Mouse (Mus musculus): ENCODE data around the gene Ift172. TPM values are rescaled to one million over a fixed set of nuclear protein-coding genes. Genes with fewer than 3 reads are reported as not detected.
"Not testable (repeated sequence)": the region's sequence is repeated elsewhere in the genome, so short reads cannot be mapped to it uniquely, and the experiment has no call there.

Gene Ift172
- polyA plus RNA-seq, 1 experiment from 2014 or later: 5.1 TPM

GRCm38 (mm10) chr5:31216554-31216953 is 74.4 kb downstream of the Ift172 start:
- H3K27ac ChIP-seq (ENCODE audit: low read length); H3K4me2 ChIP-seq (ENCODE audit: low read depth, low read length); ATAC-seq (ENCODE audit: low read depth); H3K4me3 ChIP-seq (ENCODE audit: low read depth, low read length); H3K27me3 ChIP-seq (ENCODE audit: control insufficient read depth, insufficient read depth, low read depth, low read length); H3K9ac ChIP-seq (ENCODE audit: low read depth, low read length); H3K36me3 ChIP-seq (ENCODE audit: control insufficient read depth, insufficient read depth); H3K9me3 ChIP-seq (replicated peaks; ENCODE audit: control insufficient read depth, low read length): not testable (repeated sequence)
- 72% methylated on average over 6 of the region's 6 CpGs for WGBS (ENCODE audit: insufficient replicate concordance)
- H3K4me1 ChIP-seq (ENCODE audit: control insufficient read depth, low read depth, low read length): peaks cover 30% of the 10 kb centered on the region

GRCm38 (mm10) chr5:31204421-31204820 is 86.5 kb downstream of the Ift172 start:
- no peak for ATAC-seq (ENCODE audit: low read depth)
- no peak overlapping the region for H3K9ac ChIP-seq (ENCODE audit: low read depth, low read length)
- no peak overlapping the region for H3K4me2 ChIP-seq (ENCODE audit: low read depth, low read length)
- H3K36me3 ChIP-seq (ENCODE audit: control insufficient read depth, insufficient read depth): peaks cover 50% of the 10 kb centered on the region
- H3K27ac ChIP-seq (ENCODE audit: low read length): no peak overlapping the region
- H3K4me1 ChIP-seq (ENCODE audit: control insufficient read depth, low read depth, low read length): peaks cover 11% of the 10 kb centered on the region
- no peaks in the 10 kb centered on the region for H3K27me3 ChIP-seq (ENCODE audit: control insufficient read depth, insufficient read depth, low read depth, low read length)
- H3K9me3 ChIP-seq (replicated peaks; ENCODE audit: control insufficient read depth, low read length): no peaks in the 10 kb centered on the region
- no peak overlapping the region for H3K4me3 ChIP-seq (ENCODE audit: low read depth, low read length)
- 85% methylated on average over 6 of the region's 6 CpGs for WGBS (ENCODE audit: insufficient replicate concordance)

- Histone ChIP-seq H3K36me3 (ENCODE audit: control insufficient read depth, insufficient read depth) (peaks cover 56% of the 10 kb centered on the region), H3K4me2 (ENCODE audit: low read depth, low read length) (no peak overlapping the region), H3K27ac (ENCODE audit: low read length) (no peak overlapping the region), H3K9me3 (replicated peaks; ENCODE audit: control insufficient read depth, low read length) (no peaks in the 10 kb centered on the region), H3K4me3 (ENCODE audit: low read depth, low read length) (no peak overlapping the region), H3K4me1 (ENCODE audit: control insufficient read depth, low read depth, low read length) (peaks cover 11% of the 10 kb centered on the region), H3K27me3 (ENCODE audit: control insufficient read depth, insufficient read depth, low read depth, low read length) (no peaks in the 10 kb centered on the region), H3K9ac (ENCODE audit: low read depth, low read length) (no peak overlapping the region)
- ATAC-seq (ENCODE audit: low read depth): no peak
- WGBS (ENCODE audit: insufficient replicate concordance): 89% methylated on average over 2 of the region's 2 CpGs
Observed at GRCm38 (mm10) chr5:31203866-31204265, 87.0 kb downstream of the Ift172 start.

Other genes with a start within 250 kb of the Ift172 start
- 63.8 and 67.9 TPM in 2 replicates for gene Atraid, start 242.8 kb downstream of the Ift172 start, polyA plus RNA-seq (2015; fragmentation: Nextera tagmentation; extraction: Ambion mirVana)
- 3.1 and 4.8 TPM in 2 replicates for gene Slc5a6, start 242.2 kb downstream of the Ift172 start, polyA plus RNA-seq (2015; fragmentation: Nextera tagmentation; extraction: Ambion mirVana)
- 13.0 and 14.2 TPM in 2 replicates for gene Cad, start 236.3 kb downstream of the Ift172 start, polyA plus RNA-seq (2015; fragmentation: Nextera tagmentation; extraction: Ambion mirVana)
- not detected in 2 replicates for gene Dnajc5g, start 184.8 kb downstream of the Ift172 start, polyA plus RNA-seq (2015; fragmentation: Nextera tagmentation; extraction: Ambion mirVana)
- gene Slc30a3, start 182.9 kb downstream of the Ift172 start, polyA plus RNA-seq (2015; fragmentation: Nextera tagmentation; extraction: Ambion mirVana): 0.39 and 0.48 TPM in 2 replicates
- 0.41 and 0.57 TPM in 2 replicates for gene Trim54, start 174.4 kb downstream of the Ift172 start, polyA plus RNA-seq (2015; fragmentation: Nextera tagmentation; extraction: Ambion mirVana)
- gene Ucn, start 152.3 kb downstream of the Ift172 start, polyA plus RNA-seq (2015; fragmentation: Nextera tagmentation; extraction: Ambion mirVana): not detected in 2 replicates
- gene Mpv17, start 136.9 kb downstream of the Ift172 start, polyA plus RNA-seq (2015; fragmentation: Nextera tagmentation; extraction: Ambion mirVana): 20.7 and 21.5 TPM in 2 replicates
- gene Gm29609, start 111.2 kb downstream of the Ift172 start, polyA plus RNA-seq (2015; fragmentation: Nextera tagmentation; extraction: Ambion mirVana): 0.33 and 0.74 TPM in 2 replicates
- 29.3 and 32.2 TPM in 2 replicates for gene Gtf3c2, start 111.0 kb downstream of the Ift172 start, polyA plus RNA-seq (2015; fragmentation: Nextera tagmentation; extraction: Ambion mirVana)
- 36.0 and 36.8 TPM in 2 replicates for gene Snx17, start 97.9 kb downstream of the Ift172 start, polyA plus RNA-seq (2015; fragmentation: Nextera tagmentation; extraction: Ambion mirVana)
- gene Eif2b4, start 97.7 kb downstream of the Ift172 start, polyA plus RNA-seq (2015; fragmentation: Nextera tagmentation; extraction: Ambion mirVana): 38.5 and 42.2 TPM in 2 replicates
- gene Zfp513, start 88.8 kb downstream of the Ift172 start, polyA plus RNA-seq (2015; fragmentation: Nextera tagmentation; extraction: Ambion mirVana): 1.8 and 2.6 TPM in 2 replicates
- gene Ppm1g, start 70.4 kb downstream of the Ift172 start, polyA plus RNA-seq (2015; fragmentation: Nextera tagmentation; extraction: Ambion mirVana): 90.8 and 97.8 TPM in 2 replicates
- 44.4 and 44.9 TPM in 2 replicates for gene Nrbp1, start 50.3 kb downstream of the Ift172 start, polyA plus RNA-seq (2015; fragmentation: Nextera tagmentation; extraction: Ambion mirVana)
- gene Gm9970, start 49.9 kb downstream of the Ift172 start, polyA plus RNA-seq (2015; fragmentation: Nextera tagmentation; extraction: Ambion mirVana): not detected in 2 replicates
- 4.8 and 4.9 TPM in 2 replicates for gene Krtcap3, start 39.4 kb downstream of the Ift172 start, polyA plus RNA-seq (2015; fragmentation: Nextera tagmentation; extraction: Ambion mirVana)
- gene Fndc4, start 5.0 kb upstream of the Ift172 start, polyA plus RNA-seq (2015; fragmentation: Nextera tagmentation; extraction: Ambion mirVana): 4.0 and 5.2 TPM in 2 replicates
- 31.1 and 39.4 TPM in 2 replicates for gene Gckr, start 6.3 kb upstream of the Ift172 start, polyA plus RNA-seq (2015; fragmentation: Nextera tagmentation; extraction: Ambion mirVana)
- 13.3 and 14.2 TPM in 2 replicates for gene Zfp512, start 161.3 kb upstream of the Ift172 start, polyA plus RNA-seq (2015; fragmentation: Nextera tagmentation; extraction: Ambion mirVana)
- not detected in 2 replicates for gene 4930548H24Rik, start 194.6 kb upstream of the Ift172 start, polyA plus RNA-seq (2015; fragmentation: Nextera tagmentation; extraction: Ambion mirVana)
- 14.4 and 14.6 TPM in 2 replicates for gene Gpn1, start 203.6 kb upstream of the Ift172 start, polyA plus RNA-seq (2015; fragmentation: Nextera tagmentation; extraction: Ambion mirVana)
- 10.6 and 11.0 TPM in 2 replicates for gene Slc4a1ap, start 235.9 kb upstream of the Ift172 start, polyA plus RNA-seq (2015; fragmentation: Nextera tagmentation; extraction: Ambion mirVana)
- 7.5 and 8.4 TPM in 2 replicates for gene Supt7l, start 236.7 kb upstream of the Ift172 start, polyA plus RNA-seq (2015; fragmentation: Nextera tagmentation; extraction: Ambion mirVana)